ENCODE assay signal across 8 mouse cellular contexts in the genomic region with DNA sequence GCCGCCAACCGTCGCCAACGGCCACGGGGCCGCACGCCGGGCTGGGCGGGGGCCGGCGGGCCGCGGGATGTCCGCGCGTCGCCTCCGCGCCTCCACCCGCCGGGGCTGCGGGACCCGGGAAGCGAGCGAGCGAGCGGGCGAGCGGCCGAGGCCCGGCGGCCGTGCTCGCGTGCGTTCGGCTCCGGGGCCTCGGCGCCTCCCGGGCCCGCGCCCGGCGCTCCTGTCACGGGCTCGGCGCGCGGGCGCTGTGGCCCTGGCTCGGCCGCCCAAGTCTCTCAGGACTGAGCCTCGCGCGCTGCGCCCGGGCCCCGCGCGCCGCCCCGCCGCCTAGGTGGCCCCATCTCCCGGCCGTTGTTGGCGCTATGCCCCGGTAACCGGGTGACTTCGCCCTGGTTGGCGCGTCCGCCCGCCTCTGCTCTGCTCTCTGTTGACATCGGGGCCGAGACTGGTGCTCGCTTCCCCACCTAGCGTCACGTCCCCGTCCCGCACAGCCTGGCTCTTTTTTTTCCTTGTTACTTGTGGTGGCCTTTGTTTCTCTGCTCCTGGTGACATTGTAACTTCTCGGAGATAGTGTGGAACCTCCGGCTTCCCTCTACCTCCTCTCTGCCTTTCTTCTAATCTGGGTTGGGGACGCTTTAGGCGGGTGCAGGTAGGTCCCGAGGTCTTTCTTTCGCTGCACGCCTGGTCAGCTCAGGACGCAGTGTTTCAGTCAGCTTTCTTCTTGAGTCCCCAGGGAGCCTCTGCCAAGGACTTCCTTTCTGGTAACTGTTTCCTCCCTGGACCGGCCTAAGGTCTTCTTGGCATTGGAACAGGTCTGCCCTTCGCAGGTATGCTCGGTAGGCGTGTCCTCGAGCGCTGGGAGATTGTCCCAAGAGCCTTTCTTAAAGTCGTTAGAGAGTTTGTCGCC. TPM values are rescaled to one million over a fixed set of nuclear protein-coding genes. Genes with fewer than 3 reads are reported as not detected.
DNase-seq lines count a peak whose midpoint lies in the region; ATAC-seq and TF ChIP-seq lines count a peak whose summit lies in the region.

No protein-coding gene starts in this region.

- peak; percentile 69 to 85 for DNase-seq in kidney, postnatal 25 days
- DNase-seq in lung, adult 18-20 months, result peak; percentile 76 to 82
- DNase-seq in thymus, postnatal 4 days, result peak; percentile 79

- H3K27me3 ChIP-seq in heart, embryonic 16.5 days (ENCODE audit: control insufficient read depth, insufficient read depth, low read length), result no peaks in the 10 kb centered on the region

- H3K4me2 ChIP-seq in heart, embryonic 16.5 days (ENCODE audit: low read depth, low read length), result peak overlapping the region; percentile 94

- peaks cover 7% of the 10 kb centered on the region for H3K36me3 ChIP-seq in heart, embryonic 16.5 days (ENCODE audit: control insufficient read depth, insufficient read depth)

- H3K27ac ChIP-seq in bone marrow macrophage, adult 2 months (ENCODE audit: insufficient read depth, low read depth, low read length), result peak overlapping the region; percentile 77
- peak overlapping the region; percentile 97 for H3K27ac ChIP-seq in heart, embryonic 16.5 days (ENCODE audit: low read length)
- peak overlapping the region; percentile 22 for H3K27ac ChIP-seq in olfactory bulb, adult 2 months (ENCODE audit: insufficient read depth, low read depth, low read length)

- no peak for TF ChIP-seq CTCF in bone marrow macrophage, adult 2 months (IDR thresholded peaks at IDR 0.05; ENCODE audit: low read depth, low read length)
- TF ChIP-seq CTCF in olfactory bulb, adult 2 months (IDR thresholded peaks at IDR 0.05; ENCODE audit: insufficient read depth, low read depth, low read length), result no peak

- under 1% methylated on average over 86 of the region's 97 CpGs for WGBS in heart, embryonic 16.5 days
- 3% methylated on average over 97 of the region's 97 CpGs for WGBS in olfactory bulb, adult 2 months

- H3K4me1 ChIP-seq in bone marrow macrophage, adult 2 months (ENCODE audit: control insufficient read depth, insufficient read depth, low read length), result peaks cover 40% of the 10 kb centered on the region
- peaks cover 49% of the 10 kb centered on the region for H3K4me1 ChIP-seq in heart, embryonic 16.5 days (ENCODE audit: control insufficient read depth, insufficient read depth, low read length)
- peaks cover 31% of the 10 kb centered on the region for H3K4me1 ChIP-seq in olfactory bulb, adult 2 months (ENCODE audit: control insufficient read depth, insufficient read depth, low read length)

- ATAC-seq in CD4-positive, CD25-positive, alpha-beta regulatory T cell, adult 4 months, result peak; percentile 9
- ATAC-seq in erythroid progenitor cell, adult 5-6 weeks (replicated peaks; ENCODE audit: low FRiP score, poor library complexity, severe bottlenecking), result peak; percentile 6; the same call in 1 of the 2 replicates
- ATAC-seq in heart, embryonic 16.5 days (replicated peaks; ENCODE audit: extremely low read depth, insufficient read depth, low FRiP score), result peak; percentile 5

- no peaks in the 10 kb centered on the region for H3K9me3 ChIP-seq in heart, embryonic 16.5 days (replicated peaks; ENCODE audit: control insufficient read depth, low read length)

- H3K9ac ChIP-seq in heart, embryonic 16.5 days (ENCODE audit: low read length), result peak overlapping the region; percentile 95

- no peak for TF ChIP-seq POLR2A in bone marrow macrophage, adult 2 months (IDR thresholded peaks at IDR 0.05; ENCODE audit: borderline replicate concordance, low read depth, low read length)
- no peak for TF ChIP-seq POLR2A in olfactory bulb, adult 2 months (IDR thresholded peaks at IDR 0.05; ENCODE audit: insufficient read depth, low read depth, low read length)

- peak overlapping the region; percentile 89 for H3K4me3 ChIP-seq in bone marrow macrophage, adult 2 months (ENCODE audit: insufficient read depth, low read length)
- peak overlapping the region; percentile 88 for H3K4me3 ChIP-seq in heart, embryonic 16.5 days (ENCODE audit: low read length)
- peak overlapping the region; percentile 56 for H3K4me3 ChIP-seq in olfactory bulb, adult 2 months (ENCODE audit: insufficient read depth, low read depth, low read length)

RNA-seq across cellular contexts. Expression of a gene that starts 1.5 kb away (rescaled TPM):
- polyA plus RNA-seq in CD4-positive, CD25-positive, alpha-beta regulatory T cell, adult 4 months (2017; shearing (Covaris generic)), result 10 to 100 TPM; 34.5 to 47.5 TPM
- 19.9 and 24.0 TPM in 2 replicates for polyA plus RNA-seq in bone marrow macrophage, adult 2 months (2012; ENCODE audit: insufficient read depth, insufficient read length, missing spikeins)
- total RNA-seq in erythroid progenitor cell, adult 5-6 weeks (2015; ENCODE audit: low replicate concordance), result 16.3 and 41.1 TPM in 2 replicates
- 42.2 and 94.6 TPM in 2 replicates for total RNA-seq in erythroid progenitor cell, adult 5-6 weeks (2017; ENCODE audit: low replicate concordance)
- polyA plus RNA-seq in heart, embryonic 16.5 days (2015; fragmentation: Nextera tagmentation; extraction: Ambion mirVana), result 31.2 and 33.1 TPM in 2 replicates
- polyA plus RNA-seq in olfactory bulb, adult 2 months (2012; ENCODE audit: insufficient read depth, insufficient read length, low replicate concordance, missing spikeins), result not detected in 2 replicates

RNA-seq across cellular contexts. Expression of a gene that starts 6.3 kb away (rescaled TPM):
- polyA plus RNA-seq in CD4-positive, CD25-positive, alpha-beta regulatory T cell, adult 4 months (2017; shearing (Covaris generic)), result not detected
- polyA plus RNA-seq in bone marrow macrophage, adult 2 months (2012; ENCODE audit: insufficient read depth, insufficient read length, missing spikeins), result not detected in 2 replicates
- total RNA-seq in erythroid progenitor cell, adult 5-6 weeks (2015; ENCODE audit: low replicate concordance), result not detected in 2 replicates
- not detected in 2 replicates for total RNA-seq in erythroid progenitor cell, adult 5-6 weeks (2017; ENCODE audit: low replicate concordance)
- not detected in 2 replicates for polyA plus RNA-seq in heart, embryonic 16.5 days (2015; fragmentation: Nextera tagmentation; extraction: Ambion mirVana)
- not detected in 2 replicates for polyA plus RNA-seq in olfactory bulb, adult 2 months (2012; ENCODE audit: insufficient read depth, insufficient read length, low replicate concordance, missing spikeins)

RNA-seq across cellular contexts. Expression of a gene that starts 43.5 kb away (rescaled TPM):
- 1 to 10 TPM; 1.8 to 3.3 TPM for polyA plus RNA-seq in CD4-positive, CD25-positive, alpha-beta regulatory T cell, adult 4 months (2017; shearing (Covaris generic))
- polyA plus RNA-seq in bone marrow macrophage, adult 2 months (2012; ENCODE audit: insufficient read depth, insufficient read length, missing spikeins), result 1.9 and 2.4 TPM in 2 replicates
- total RNA-seq in erythroid progenitor cell, adult 5-6 weeks (2015; ENCODE audit: low replicate concordance), result 204 and 216 TPM in 2 replicates
- 167 and 189 TPM in 2 replicates for total RNA-seq in erythroid progenitor cell, adult 5-6 weeks (2017; ENCODE audit: low replicate concordance)
- 14.4 TPM in 2 replicates for polyA plus RNA-seq in heart, embryonic 16.5 days (2015; fragmentation: Nextera tagmentation; extraction: Ambion mirVana)
- not detected in 2 replicates for polyA plus RNA-seq in olfactory bulb, adult 2 months (2012; ENCODE audit: insufficient read depth, insufficient read length, low replicate concordance, missing spikeins)

Comparison
In these comparisons a context has a peak if more than half of its experiments do, and no peak if none do; other contexts are left out.
1. Peak in every context shown above with its lines: DNase-seq, ATAC-seq, H3K4me3 ChIP-seq and H3K27ac ChIP-seq.
2. H3K27ac ChIP-seq: peak in every context shown above with its lines; median percentile 97 in heart, embryonic 16.5 days; 77 in bone marrow macrophage, adult 2 months; 22 in olfactory bulb, adult 2 months.
3. RNA of a gene that starts 1.5 kb away (polyA plus RNA-seq): 34.5 to 47.5 TPM in CD4-positive, CD25-positive, alpha-beta regulatory T cell, adult 4 months, 31.2 to 33.1 TPM in heart, embryonic 16.5 days and 19.9 to 24.0 TPM in bone marrow macrophage, adult 2 months; not detected in olfactory bulb, adult 2 months; every median in the first group is over 10 times any median in the second.